Mouse (Mus musculus) layer of hippocampus, postnatal 36 days (tissue): ENCODE results near the gene Prl7c1. TPM values are rescaled to one million over a fixed set of nuclear protein-coding genes. Genes with fewer than 3 reads are reported as not detected.
"Not testable (repeated sequence)": the region's sequence is repeated elsewhere in the genome, so short reads cannot be mapped to it uniquely, and the experiment has no call there.

Experiments
- DNase-seq, 2 experiments: peaks; one replicate each; pipeline ENCODE4 v3.0.0; 2022
- total RNA-seq, 2 experiments: library from RNA; stranded (reverse); gene quantifications; 2 replicates each; pipeline ENCODE4 v1.2.3; 2021

Prl7c1 gene
- total RNA-seq = not detected

- DNase-seq = not testable (repeated sequence)
Measured at GRCm38 (mm10) chr13:27780704-27781103, at the start of gene Prl7c1. Prl7c1 (minus strand) TSS chr13:27780804.

- no peak for DNase-seq
Measured at GRCm38 (mm10) chr13:27802765-27803164, 22.2 kb upstream of the Prl7c1 start.

- DNase-seq = no peak
Measured at GRCm38 (mm10) chr13:27801354-27801753, 20.8 kb upstream of the Prl7c1 start, which contains the start of gene Prl2a1. Prl2a1 (plus strand) TSS chr13:27801654.

GRCm38 (mm10) chr13:27799303-27799702 is 18.7 kb upstream of the Prl7c1 start:
- no peak for DNase-seq

- no peak for DNase-seq
Measured at GRCm38 (mm10) chr13:27734512-27735186, 46.0 kb downstream of the Prl7c1 start.

- DNase-seq = not testable (repeated sequence)
Measured at GRCm38 (mm10) chr13:27730286-27730959, 50.2 kb downstream of the Prl7c1 start.

- not testable (repeated sequence) for DNase-seq
Measured at GRCm38 (mm10) chr13:27725057-27725456, 55.5 kb downstream of the Prl7c1 start.

Other genes starting within 250 kb of the Prl7c1 start
- not detected for gene Prl8a9, start 216.2 kb downstream of the Prl7c1 start, total RNA-seq
- not detected for gene Prl8a1, start 198.6 kb downstream of the Prl7c1 start, total RNA-seq
- not detected for gene Prl7b1, start 170.2 kb downstream of the Prl7c1 start, total RNA-seq
- gene Prl7a1, start 138.3 kb downstream of the Prl7c1 start, total RNA-seq = not detected
- not detected for gene Prl7a2, start 112.8 kb downstream of the Prl7c1 start, total RNA-seq
- not detected for gene Prl7d1, start 64.1 kb downstream of the Prl7c1 start, total RNA-seq
- not detected for gene Prl2a1, start 20.9 kb upstream of the Prl7c1 start, total RNA-seq
- gene Prl2c1, start 68.5 kb upstream of the Prl7c1 start, total RNA-seq = not detected
- gene Prl4a1, start 235.4 kb upstream of the Prl7c1 start, total RNA-seq = not detected